Mouse (Mus musculus) stomach, postnatal 0 days (tissue): ENCODE measurements around the gene Cux2. TPM values are rescaled to one million over a fixed set of nuclear protein-coding genes. Genes with fewer than 3 reads are reported as not detected.

Experiments
- ATAC-seq: fragments of 200-750 bp; cut with Nextera tagmentation; 2 replicates; pipeline ENCODE4 v1.8.0; 2017; ENCODE audit not compliant: low FRiP score, low TSS enrichment
- DNase-seq: peaks from one replicate; pipeline ENCODE4 v3.0.0-alpha.2; 2016; ENCODE audit warnings: low spot score
- H3K27ac ChIP-seq: fragments of 300-500 bp; sonication (generic); replicated peaks from 2 replicates; pipeline ENCODE4 v1.5.1; 2014; ENCODE audit warnings: mild to moderate bottlenecking, control low read depth
- H3K27me3 ChIP-seq: fragments of 300-500 bp; sonication (generic); 2 replicates; pipeline ENCODE4 v1.6.1; 2014; ENCODE audit warnings: low read length; ENCODE audit not compliant: control insufficient read depth, insufficient read depth
- H3K36me3 ChIP-seq: fragments of 300-500 bp; sonication (generic); 2 replicates; pipeline ENCODE4 v1.6.1; 2014; ENCODE audit warnings: low read length, mixed read lengths; ENCODE audit not compliant: control insufficient read depth, insufficient read depth
- H3K4me1 ChIP-seq: fragments of 300-500 bp; sonication (generic); replicated peaks from 2 replicates; pipeline ENCODE4 v1.6.1; 2014; ENCODE audit warnings: antibody characterized with exemption; ENCODE audit not compliant: control insufficient read depth, insufficient read depth
- H3K4me2 ChIP-seq: fragments of 300-500 bp; sonication (generic); replicated peaks from 2 replicates; pipeline ENCODE4 v1.6.1; 2014; ENCODE audit warnings: low read depth, mild to moderate bottlenecking, control low read depth, moderate library complexity
- H3K4me3 ChIP-seq: fragments of 300-500 bp; sonication (generic); 2 replicates; pipeline ENCODE4 v1.5.1; 2014; ENCODE audit warnings: low read depth, low read length, control low read depth
- H3K9ac ChIP-seq: fragments of 300-500 bp; sonication (generic); 2 replicates; pipeline ENCODE4 v1.6.1; 2014; ENCODE audit warnings: mild to moderate bottlenecking, low read length, control low read depth, mixed read lengths
- H3K9me3 ChIP-seq: fragments of 300-500 bp; sonication (generic); 2 replicates; pipeline ENCODE4 v1.6.1; 2016; ENCODE audit warnings: low read length; ENCODE audit not compliant: control insufficient read depth
- CTCF ChIP-seq: IDR thresholded peaks from 2 replicates; pipeline ENCODE4 v1.5.1; 2016; ENCODE audit warnings: antibody characterized with exemption, low read depth, mild to moderate bottlenecking, moderate library complexity
- EP300 ChIP-seq: optimal IDR thresholded peaks from 2 replicates; pipeline ENCODE3; 2016; ENCODE audit warnings: antibody characterized with exemption
- WGBS: fragments of 180-500 bp; shearing (Covaris S2); extraction: QIAGEN DNeasy Blood & Tissue Kit; methylation state at CpG from one replicate; pipeline ENCODE4 v1.1.7; 2014; 5-methylcytosine and 5-hydroxymethylcytosine counted together
- polyA plus RNA-seq: library from polyadenylated mRNA; unstranded; fragments of >200 nt; fragmentation: Nextera tagmentation; extraction: Ambion mirVana; gene quantifications from 2 replicates; pipeline ENCODE4 v1.2.1, GENCODE M21; 2015

Cux2 gene
- polyA plus RNA-seq, 1 experiment from 2014 or later = 1.2 TPM

- no peak overlapping the region for H3K9ac ChIP-seq
- DNase-seq (no peak), ATAC-seq (no peak)
- no peak overlapping the region for H3K4me2 ChIP-seq
- H3K27me3 ChIP-seq = no peaks in the 10 kb centered on the region
- H3K27ac ChIP-seq = no peak overlapping the region
- TF ChIP-seq EP300 (no peak), CTCF (no peak)
- no peaks in the 10 kb centered on the region for H3K9me3 ChIP-seq
- WGBS = 65% methylated on average over 17 of the region's 17 CpGs
- no peaks in the 10 kb centered on the region for H3K4me1 ChIP-seq
- H3K4me3 ChIP-seq = no peak overlapping the region
- no peaks in the 10 kb centered on the region for H3K36me3 ChIP-seq
These were observed 30.6 kb downstream of the Cux2 start for GRCm38 (mm10) chr5:122019288-122019687.

GRCm38 (mm10) chr5:122017778-122018177 lies 32.1 kb downstream of the Cux2 start:
- no peaks in the 10 kb centered on the region for H3K9me3 ChIP-seq
- 33% methylated on average over 9 of the region's 9 CpGs for WGBS
- no peak overlapping the region for H3K4me2 ChIP-seq
- H3K36me3 ChIP-seq = no peaks in the 10 kb centered on the region
- ATAC-seq (no peak), DNase-seq (no peak)
- no peak overlapping the region for H3K9ac ChIP-seq
- H3K4me3 ChIP-seq = no peak overlapping the region
- no peaks in the 10 kb centered on the region for H3K4me1 ChIP-seq
- TF ChIP-seq EP300 = no peak
- no peak for TF ChIP-seq CTCF
- H3K27ac ChIP-seq = no peak overlapping the region
- H3K27me3 ChIP-seq = no peaks in the 10 kb centered on the region

DNA sequence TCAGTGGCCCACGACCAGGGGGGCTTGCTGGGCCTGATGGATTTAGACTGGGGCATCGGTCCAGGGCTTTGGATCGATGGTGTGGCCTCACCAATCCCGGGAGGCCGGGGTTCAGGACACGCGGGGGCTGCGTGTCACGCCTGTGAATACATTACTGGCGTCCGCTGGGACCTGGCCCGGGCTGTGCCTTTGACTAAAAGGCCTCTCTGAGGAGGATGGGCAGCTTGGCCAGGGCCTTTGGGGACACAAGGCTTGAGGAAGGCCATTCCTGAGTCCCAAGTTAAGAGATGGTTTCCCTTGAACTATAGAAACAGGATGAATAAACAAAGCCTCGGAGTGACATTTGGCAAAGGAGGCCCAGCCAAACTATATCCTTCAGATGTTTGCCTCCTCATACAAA lies 32.6 kb downstream of the Cux2 start:
- Histone ChIP-seq H3K9ac (no peak overlapping the region), H3K9me3 (no peaks in the 10 kb centered on the region), H3K4me3 (no peak overlapping the region), H3K27me3 (no peaks in the 10 kb centered on the region), H3K27ac (no peak overlapping the region), H3K4me1 (no peaks in the 10 kb centered on the region), H3K36me3 (no peaks in the 10 kb centered on the region), H3K4me2 (no peak overlapping the region)
- ATAC-seq (no peak), DNase-seq (no peak)
- no peak for TF ChIP-seq CTCF
- no peak for TF ChIP-seq EP300
- WGBS = 48% methylated on average over 13 of the region's 13 CpGs

DNA sequence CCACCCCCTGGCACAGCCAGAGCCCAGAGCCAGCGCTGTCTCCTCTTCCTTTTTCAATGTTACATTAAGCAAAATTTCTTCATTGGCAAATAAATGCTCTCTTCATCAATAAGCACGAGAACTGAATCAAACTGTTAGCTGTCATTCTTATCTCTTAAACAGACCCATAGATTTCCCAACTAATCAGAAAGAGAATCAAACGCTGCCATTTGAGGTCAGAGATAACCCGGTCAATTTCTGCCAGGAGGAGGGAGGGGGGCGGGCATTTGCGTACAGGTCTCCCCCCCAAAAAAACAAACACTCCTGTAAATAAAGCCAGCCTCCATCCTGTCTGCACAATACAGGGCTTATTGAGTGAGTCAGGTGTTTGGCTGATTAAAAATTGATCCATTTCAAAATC lies 33.2 kb downstream of the Cux2 start:
- no peaks in the 10 kb centered on the region for H3K36me3 ChIP-seq
- H3K4me2 ChIP-seq = no peak overlapping the region
- no peaks in the 10 kb centered on the region for H3K9me3 ChIP-seq
- TF ChIP-seq CTCF (no peak), EP300 (no peak)
- no peak overlapping the region for H3K4me3 ChIP-seq
- no peak overlapping the region for H3K9ac ChIP-seq
- no peak overlapping the region for H3K27ac ChIP-seq
- 59% methylated on average over 6 of the region's 6 CpGs for WGBS
- no peaks in the 10 kb centered on the region for H3K27me3 ChIP-seq
- no peaks in the 10 kb centered on the region for H3K4me1 ChIP-seq
- DNase-seq (no peak), ATAC-seq (no peak)

- Histone ChIP-seq H3K36me3 (no peaks in the 10 kb centered on the region), H3K4me1 (no peaks in the 10 kb centered on the region), H3K27me3 (no peaks in the 10 kb centered on the region), H3K9ac (no peak overlapping the region), H3K4me2 (no peak overlapping the region), H3K9me3 (no peaks in the 10 kb centered on the region), H3K27ac (no peak overlapping the region), H3K4me3 (no peak overlapping the region)
- ATAC-seq = no peak
- DNase-seq = no peak
- TF ChIP-seq CTCF (no peak), EP300 (no peak)
- WGBS = 76% methylated on average over 17 of the region's 17 CpGs
These were observed 34.8 kb downstream of the Cux2 start for GRCm38 (mm10) chr5:122015149-122015548.

- Histone ChIP-seq H3K9ac (no peak overlapping the region), H3K27me3 (no peaks in the 10 kb centered on the region), H3K9me3 (no peaks in the 10 kb centered on the region), H3K27ac (no peak overlapping the region), H3K4me1 (no peaks in the 10 kb centered on the region), H3K4me2 (no peak overlapping the region), H3K36me3 (no peaks in the 10 kb centered on the region), H3K4me3 (no peak overlapping the region)
- DNase-seq (no peak), ATAC-seq (no peak)
- 88% methylated on average over 8 of the region's 8 CpGs for WGBS
- TF ChIP-seq EP300 = no peak
- TF ChIP-seq CTCF = no peak
These were observed 35.2 kb downstream of the Cux2 start for GRCm38 (mm10) chr5:122014671-122015070.
